Mouse (Mus musculus) left cerebral cortex, adult 2 months (tissue): ENCODE results near the gene Kcne1. TPM values are rescaled to one million over a fixed set of nuclear protein-coding genes. Genes with fewer than 3 reads are reported as not detected.

ENCODE experiments used
- DNase-seq, 2 experiments: peaks; one replicate each; pipeline ENCODE4 v3.0.0; 2021 to 2022; ENCODE audit warnings: low spot score in 2 of 2, mixed read lengths in 1 of 2; ENCODE audit errors: extremely low spot score in 1 of 2
- H3K27ac ChIP-seq: fragments of 200-600 bp; 2 replicates; pipeline ENCODE4 v1.8.1; 2022
- H3K4me3 ChIP-seq: fragments of 200-600 bp; 2 replicates; pipeline ENCODE4 v1.8.1; 2022
- CTCF ChIP-seq: fragments of 200-600 bp; IDR thresholded peaks from 2 replicates; pipeline ENCODE4 v1.8.1; 2022; ENCODE audit warnings: antibody characterized with exemption, mild to moderate bottlenecking, moderate library complexity
- intact Hi-C: fragments of 180-260 bp; cut with DNase I; formaldehyde crosslinking; loops from one replicate; pipeline ENCODE4 v1.15.1; 2025
- total RNA-seq, 2 experiments: library from RNA; stranded (reverse); gene quantifications; 2 replicates each; pipeline ENCODE4 v1.2.3; 2021

Kcne1 gene
- total RNA-seq, 2 experiments from 2014 or later, result not detected

DNA sequence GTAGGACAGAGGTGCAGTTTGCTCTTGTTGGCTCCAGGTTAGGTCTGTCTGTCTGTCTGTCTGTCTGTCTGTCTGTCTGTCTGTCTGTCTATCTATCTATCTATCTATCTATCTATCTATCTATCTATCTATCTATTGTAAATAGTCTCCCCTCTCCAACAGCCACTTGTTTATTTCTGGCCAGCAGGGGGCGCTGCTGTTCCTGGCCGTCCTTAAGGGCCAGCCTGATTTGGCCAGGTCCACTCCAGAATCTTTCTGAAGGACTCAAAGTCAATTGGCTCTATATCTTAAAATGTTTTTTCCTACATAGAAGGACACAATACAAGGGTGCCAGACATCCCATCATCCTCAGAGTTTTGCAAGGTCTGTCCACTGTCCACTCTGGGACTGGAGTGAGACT is 25.8 kb upstream of the Kcne1 start:
- intact Hi-C loops, result loop anchor here (1.0 kb wide), 1 partner anchor 72 kb away; no protein-coding TSS in a partner anchor
- TF ChIP-seq CTCF, result peak; percentile 67
- H3K27ac ChIP-seq, result no peak overlapping the region
- DNase-seq, result peak; percentile 45 to 64
- H3K4me3 ChIP-seq, result no peak overlapping the region

DNA sequence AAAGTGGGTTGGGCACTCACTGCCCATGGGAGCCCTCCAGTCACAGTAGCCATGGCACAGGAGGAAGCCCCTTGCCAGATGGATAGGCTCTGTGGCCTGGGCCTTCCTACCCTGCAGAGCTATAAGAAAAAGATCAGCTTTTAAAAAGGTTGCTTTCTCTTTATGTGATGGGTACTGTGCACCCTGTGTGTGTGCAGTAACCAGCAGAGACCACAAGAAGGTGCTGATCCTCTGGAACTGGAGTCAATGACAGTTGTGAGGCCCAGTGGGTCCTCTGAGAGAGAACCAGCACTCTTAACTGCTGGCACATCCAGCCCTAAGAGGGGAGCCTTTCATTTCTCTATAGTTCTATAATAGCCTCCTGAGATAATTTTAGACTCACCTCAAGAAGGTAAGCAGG is 24.1 kb upstream of the Kcne1 start:
- Histone ChIP-seq H3K27ac (no peak overlapping the region), H3K4me3 (no peak overlapping the region)
- peak; percentile 19 for TF ChIP-seq CTCF
- DNase-seq, result no peak
- intact Hi-C loops, result no loop called here

DNA sequence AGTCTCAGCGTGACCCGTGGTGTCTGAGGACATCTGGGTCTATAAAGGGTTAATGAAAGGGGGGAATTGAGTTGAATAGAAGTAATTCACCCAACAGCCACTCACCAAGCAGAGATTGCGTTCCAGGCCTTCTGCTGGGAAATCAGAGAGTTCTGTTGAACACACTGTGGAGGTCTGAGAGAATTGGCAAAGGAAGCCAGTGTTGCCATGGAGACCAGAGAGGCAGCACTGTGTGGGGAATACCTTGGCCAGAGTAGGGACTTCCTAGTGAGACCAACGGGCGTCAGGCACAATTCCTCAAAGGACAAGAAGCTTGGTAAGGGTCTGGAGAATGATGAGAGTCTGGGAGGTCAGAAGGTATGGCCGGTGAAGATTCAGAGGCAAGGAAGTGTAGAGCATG is 23.2 kb upstream of the Kcne1 start:
- H3K4me3 ChIP-seq, result no peak overlapping the region
- TF ChIP-seq CTCF, result no peak
- H3K27ac ChIP-seq, result no peak overlapping the region
- peak; percentile 50 to 54 for DNase-seq
- intact Hi-C loops, result no loop called here

DNA sequence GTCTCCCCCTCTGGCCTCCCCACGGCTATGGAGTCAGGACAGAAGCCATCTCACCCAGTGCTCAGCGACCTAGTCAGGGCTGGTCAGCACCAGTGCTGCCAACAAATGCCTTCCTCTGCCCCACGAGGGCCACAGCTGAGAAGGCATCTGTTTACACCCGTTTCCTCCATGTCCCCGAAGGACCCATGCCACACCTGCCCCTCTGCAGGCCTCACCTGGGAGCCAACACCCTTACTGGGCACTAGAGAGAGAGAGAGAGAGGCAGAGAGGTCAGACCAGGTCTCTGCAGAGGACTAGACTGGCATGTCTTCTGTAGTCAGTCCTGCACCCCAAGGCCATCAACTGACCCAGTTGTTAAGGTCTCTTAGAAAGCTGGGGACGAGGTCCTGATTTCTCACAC is 21.8 kb upstream of the Kcne1 start:
- no peak overlapping the region for H3K4me3 ChIP-seq
- TF ChIP-seq CTCF, result no peak
- intact Hi-C loops, result no loop called here
- H3K27ac ChIP-seq, result no peak overlapping the region
- no peak for DNase-seq

DNA sequence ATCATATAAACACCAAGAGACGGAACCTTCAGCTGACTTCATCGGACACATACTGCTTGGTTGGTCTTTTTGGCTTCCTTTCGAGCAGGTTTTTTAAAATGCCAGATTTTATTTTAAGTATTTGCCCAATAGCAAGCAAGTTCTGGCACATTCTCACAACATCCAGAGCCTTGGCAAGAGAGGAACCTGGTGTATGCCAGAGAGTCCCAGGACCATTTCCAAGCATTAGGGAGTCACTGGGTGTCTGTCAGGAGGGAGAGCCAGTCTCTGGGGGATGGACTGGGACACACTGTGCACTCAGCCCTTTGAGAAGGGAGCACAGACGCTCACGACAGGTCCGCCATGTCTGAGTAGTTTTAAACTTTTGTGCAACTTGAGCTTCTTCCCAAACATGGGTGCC is 17.7 kb upstream of the Kcne1 start:
- H3K27ac ChIP-seq, result no peak overlapping the region
- H3K4me3 ChIP-seq, result no peak overlapping the region
- no peak for TF ChIP-seq CTCF
- no peak for DNase-seq
- intact Hi-C loops, result no loop called here

DNA sequence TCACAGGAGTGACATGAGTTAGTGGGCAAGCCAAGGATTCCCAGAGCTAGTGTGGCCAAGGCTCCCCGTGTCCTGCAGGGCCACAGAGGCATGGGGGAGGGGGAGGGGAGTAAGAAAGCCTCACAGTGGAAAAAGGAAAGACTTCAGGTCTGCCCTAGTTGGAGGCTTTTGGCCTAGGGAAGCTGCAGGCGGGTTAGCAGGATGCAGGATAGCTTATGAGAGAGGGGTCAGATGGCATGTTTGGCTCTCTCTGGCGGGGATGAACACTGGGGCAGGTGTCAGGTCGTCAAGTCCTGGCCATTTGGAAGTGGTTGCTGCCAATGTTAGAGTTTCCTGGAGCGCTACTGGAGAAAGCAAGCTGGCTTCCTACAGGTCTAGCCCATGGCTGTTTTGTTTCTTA is 12.4 kb upstream of the Kcne1 start:
- no peak for TF ChIP-seq CTCF
- intact Hi-C loops, result no loop called here

DNA sequence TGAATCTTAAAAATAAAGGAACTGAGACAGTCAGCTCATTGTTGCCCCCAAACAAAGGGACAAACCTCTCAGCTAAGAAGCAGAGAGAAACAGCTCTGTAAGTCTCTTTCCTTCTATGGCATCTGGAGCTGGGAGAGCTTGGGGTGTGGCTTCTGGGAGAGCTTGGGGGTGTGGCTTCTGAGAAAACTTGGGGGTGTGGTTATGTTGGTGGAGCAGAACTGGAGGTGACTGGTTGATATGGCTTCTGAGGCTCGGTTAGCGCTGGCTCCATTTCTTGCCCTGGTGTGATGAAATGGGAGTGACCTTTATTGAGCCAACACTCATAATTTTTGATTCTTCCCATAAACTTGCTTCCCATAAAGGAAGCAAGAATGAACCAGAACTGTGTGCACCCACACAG is 10.0 kb upstream of the Kcne1 start:
- DNase-seq, result no peak
- intact Hi-C loops, result no loop called here
- no peak overlapping the region for H3K4me3 ChIP-seq
- TF ChIP-seq CTCF, result no peak
- no peak overlapping the region for H3K27ac ChIP-seq

More for the DNA sequence above, 12.4 kb upstream of the Kcne1 start:
- DNase-seq, result no peak
- Histone ChIP-seq H3K4me3 (no peak overlapping the region), H3K27ac (no peak overlapping the region)

DNA sequence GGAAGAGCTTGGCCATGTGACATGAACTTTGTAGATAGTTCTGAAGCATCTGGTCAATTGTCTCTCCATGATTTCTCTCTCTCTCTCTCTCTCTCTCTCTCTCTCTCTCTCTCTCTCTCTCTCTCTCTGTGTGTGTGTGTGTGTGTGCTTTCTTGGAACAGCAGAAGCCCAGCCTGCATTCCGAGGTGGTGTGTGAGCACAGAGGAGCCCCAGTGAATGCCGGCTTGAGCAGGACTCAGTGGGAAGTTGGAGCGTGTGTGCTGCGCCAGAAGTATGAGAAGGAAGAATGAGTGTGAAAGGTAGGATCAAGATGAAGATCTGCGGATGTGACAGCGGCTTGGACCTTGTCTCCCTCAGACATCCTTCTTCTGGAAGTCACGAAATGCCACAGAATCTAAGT is 6.2 kb upstream of the Kcne1 start:
- Histone ChIP-seq H3K4me3 (no peak overlapping the region), H3K27ac (no peak overlapping the region)
- no peak for TF ChIP-seq CTCF
- intact Hi-C loops, result no loop called here
- DNase-seq, result no peak

DNA sequence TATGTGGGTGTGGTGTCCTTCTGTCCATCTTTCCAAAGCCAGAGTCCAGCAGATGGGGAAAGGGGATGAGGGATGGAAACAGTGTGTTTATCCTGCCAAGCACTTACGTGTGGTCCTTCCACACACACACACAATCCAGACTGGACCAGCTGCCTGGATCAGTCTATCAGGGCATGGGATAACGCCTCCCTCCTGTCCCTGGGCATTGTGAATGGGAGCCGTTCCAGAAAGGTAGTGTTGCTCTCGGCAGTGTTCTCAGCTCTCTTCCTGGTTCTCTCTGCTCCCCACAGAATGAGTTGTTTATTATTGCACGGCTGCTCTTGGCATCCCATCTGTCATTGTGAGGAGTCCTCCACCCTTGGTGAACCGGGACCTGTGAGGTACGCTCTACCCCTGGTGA is 1.4 kb upstream of the Kcne1 start:
- no peak for DNase-seq
- Histone ChIP-seq H3K4me3 (no peak overlapping the region), H3K27ac (no peak overlapping the region)
- intact Hi-C loops, result no loop called here
- no peak for TF ChIP-seq CTCF

DNA sequence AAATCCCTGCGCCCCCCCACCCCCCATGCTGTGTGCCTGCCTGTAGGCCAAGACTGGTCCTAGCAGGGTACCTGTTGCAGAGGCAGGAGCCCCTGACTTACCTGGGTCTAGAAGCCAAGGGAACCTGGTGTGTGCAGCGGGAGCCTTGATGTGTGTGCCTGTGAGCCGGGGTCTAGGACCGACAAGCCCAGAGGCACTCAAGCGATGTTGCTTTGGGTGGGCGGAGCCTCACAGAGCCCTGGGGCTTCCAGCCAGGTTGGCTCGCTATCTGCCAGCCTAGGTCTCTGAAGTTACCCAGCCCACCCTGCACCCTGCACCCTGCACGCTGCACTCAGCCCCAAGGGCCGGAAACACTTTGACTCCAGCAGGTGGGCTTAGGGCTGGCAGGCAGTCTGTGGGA is 534 bp downstream of the Kcne1 start:
- no peak overlapping the region for H3K27ac ChIP-seq
- no peak overlapping the region for H3K4me3 ChIP-seq
- no peak for TF ChIP-seq CTCF
- intact Hi-C loops, result no loop called here
- no peak for DNase-seq

DNA sequence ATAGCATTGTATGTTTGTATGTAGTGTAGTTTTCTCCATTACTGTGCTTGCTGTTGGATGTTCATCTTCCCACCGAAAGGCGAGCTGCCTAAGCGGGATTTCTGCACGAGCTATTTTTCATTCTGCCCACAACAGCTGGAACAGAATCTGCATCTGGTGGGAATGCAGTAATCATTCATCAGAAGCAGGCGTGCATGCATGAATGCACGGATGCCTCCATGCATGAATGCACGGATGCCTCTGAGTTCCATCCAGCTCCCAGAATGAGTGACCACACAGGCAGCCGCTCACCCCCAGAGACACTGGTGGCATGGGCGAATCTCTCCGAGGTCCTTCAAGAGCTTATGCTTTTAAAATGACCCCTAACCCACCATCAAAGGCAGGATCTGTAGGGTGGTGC is 1.7 kb downstream of the Kcne1 start:
- DNase-seq, result no peak
- Histone ChIP-seq H3K4me3 (no peak overlapping the region), H3K27ac (no peak overlapping the region)
- intact Hi-C loops, result no loop called here
- no peak for TF ChIP-seq CTCF

DNA sequence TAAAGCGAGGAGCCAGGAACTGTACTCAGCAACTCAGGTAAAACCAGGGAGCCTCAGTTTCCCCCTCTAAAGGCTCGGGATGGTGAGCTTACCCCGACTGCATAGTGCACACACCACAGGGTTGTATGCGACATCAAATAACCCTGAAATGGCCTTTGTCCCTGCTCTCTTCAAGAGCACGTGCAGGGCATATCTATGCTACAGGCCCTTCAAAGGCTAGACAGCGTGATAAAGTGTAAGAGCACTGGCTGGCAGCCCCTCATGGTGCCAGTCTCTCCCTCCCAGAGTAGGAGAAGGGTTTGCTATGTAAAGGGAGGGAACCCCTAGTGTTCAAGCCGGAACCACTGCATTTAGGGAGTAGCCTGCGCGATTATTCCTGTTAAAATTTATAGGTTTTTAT is 2.2 kb downstream of the Kcne1 start:
- intact Hi-C loops, result no loop called here
- no peak for TF ChIP-seq CTCF
- Histone ChIP-seq H3K27ac (no peak overlapping the region), H3K4me3 (no peak overlapping the region)
- DNase-seq, result no peak

DNA sequence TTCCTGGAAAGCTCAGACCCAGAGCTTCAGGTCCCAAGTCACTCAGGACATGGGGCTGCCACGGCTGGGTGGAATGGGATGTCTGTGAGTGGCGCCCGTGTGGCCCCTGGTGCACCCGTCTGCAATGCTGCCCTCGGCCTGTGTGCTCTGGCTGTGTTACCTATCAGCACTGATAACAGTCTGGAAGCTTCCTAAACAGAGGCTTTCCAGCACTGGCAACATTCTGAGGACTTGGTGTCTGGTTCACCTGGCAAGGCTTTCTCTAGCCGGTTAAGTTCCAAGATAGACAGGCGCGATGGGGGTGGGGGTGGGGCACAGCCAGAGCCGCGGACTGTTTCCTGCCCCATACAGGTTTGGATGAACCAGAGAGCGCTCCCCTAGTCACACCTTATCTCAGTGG is 3.3 kb downstream of the Kcne1 start:
- DNase-seq, result no peak
- no peak for TF ChIP-seq CTCF
- no peak overlapping the region for H3K4me3 ChIP-seq
- no peak overlapping the region for H3K27ac ChIP-seq
- intact Hi-C loops, result no loop called here

DNA sequence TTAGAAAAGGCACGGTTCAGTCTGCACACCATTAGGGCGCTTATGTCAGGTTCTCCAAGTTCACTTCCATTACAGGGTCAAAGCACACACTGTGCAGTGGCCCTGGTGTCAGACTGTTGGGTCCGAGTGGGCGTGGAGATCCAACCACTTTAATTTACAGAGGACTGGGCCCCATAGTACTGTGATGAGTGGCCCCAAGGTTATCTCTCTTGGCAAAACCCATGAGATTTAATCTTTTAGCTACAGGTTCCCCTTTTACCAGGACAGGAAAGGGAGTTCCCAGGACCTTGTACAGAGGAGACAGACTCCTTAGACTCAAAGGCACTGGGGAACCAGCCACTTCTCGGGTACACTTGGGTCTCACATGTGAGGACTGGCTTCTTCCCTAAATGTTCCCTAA is 3.9 kb downstream of the Kcne1 start:
- H3K27ac ChIP-seq, result no peak overlapping the region
- no peak for DNase-seq
- no peak for TF ChIP-seq CTCF
- intact Hi-C loops, result no loop called here
- no peak overlapping the region for H3K4me3 ChIP-seq
